Comparison of ENCODE assay signal across 8 mouse cellular contexts in genomic region chr4:59806879-59807195, GRCm38 (mm10). TPM values are rescaled to one million over a fixed set of nuclear protein-coding genes. Genes with fewer than 3 reads are reported as not detected.
DNase-seq lines count a peak whose midpoint lies in the region; ATAC-seq lines count a peak whose summit lies in the region.

No protein-coding gene starts in this region.

- peak overlapping the region; percentile 94 for H3K4me2 ChIP-seq in lung, embryonic 16.5 days (ENCODE audit: low read depth, low read length)
- peak overlapping the region; percentile 99 for H3K4me2 ChIP-seq in intestine, embryonic 15.5 days (replicated peaks)
- peak overlapping the region; percentile 61 for H3K4me2 ChIP-seq in neural tube, embryonic 15.5 days

- peak overlapping the region; percentile 87 for H3K4me3 ChIP-seq in lung, embryonic 16.5 days (ENCODE audit: low read length)
- peak overlapping the region; percentile 97 for H3K4me3 ChIP-seq in intestine, embryonic 15.5 days (replicated peaks)
- H3K4me3 ChIP-seq in neural tube, embryonic 15.5 days (replicated peaks): peak overlapping the region; percentile 65

- H3K9me3 ChIP-seq in lung, embryonic 16.5 days (ENCODE audit: control insufficient read depth, low read length): no peaks in the 10 kb centered on the region
- H3K9me3 ChIP-seq in intestine, embryonic 15.5 days: no peaks in the 10 kb centered on the region
- no peaks in the 10 kb centered on the region for H3K9me3 ChIP-seq in neural tube, embryonic 15.5 days (replicated peaks)

- H3K27ac ChIP-seq in lung, embryonic 16.5 days (ENCODE audit: low read length): no peak overlapping the region
- 0 out of 2 replicates have a peak overlapping the region, but pooled peaks have one; percentile 72 for H3K27ac ChIP-seq in intestine, embryonic 15.5 days
- peak overlapping the region; percentile 85 for H3K27ac ChIP-seq in neural tube, embryonic 15.5 days (replicated peaks)

- ATAC-seq in lung, embryonic 16.5 days (ENCODE audit: low read depth): no peak
- ATAC-seq in intestine, embryonic 15.5 days: no peak
- ATAC-seq in neural tube, embryonic 15.5 days (ENCODE audit: low FRiP score): no peak

- no peaks in the 10 kb centered on the region for H3K36me3 ChIP-seq in lung, embryonic 16.5 days (ENCODE audit: control insufficient read depth, insufficient read depth, low read length)
- no peaks in the 10 kb centered on the region for H3K36me3 ChIP-seq in intestine, embryonic 15.5 days
- no peaks in the 10 kb centered on the region for H3K36me3 ChIP-seq in neural tube, embryonic 15.5 days

- H3K9ac ChIP-seq in lung, embryonic 16.5 days (ENCODE audit: low read length): peak overlapping the region; percentile 84
- H3K9ac ChIP-seq in intestine, embryonic 15.5 days: peak overlapping the region; percentile 86
- H3K9ac ChIP-seq in neural tube, embryonic 15.5 days (replicated peaks): peak overlapping the region; percentile 74

- H3K4me1 ChIP-seq in lung, embryonic 16.5 days (replicated peaks; ENCODE audit: control insufficient read depth, insufficient read depth, low read length): peaks cover 11% of the 10 kb centered on the region
- peaks cover 4% of the 10 kb centered on the region for H3K4me1 ChIP-seq in intestine, embryonic 15.5 days (replicated peaks)
- peaks cover 33% of the 10 kb centered on the region for H3K4me1 ChIP-seq in neural tube, embryonic 15.5 days

- 4% methylated on average over 9 of the region's 9 CpGs for WGBS in lung, embryonic 16.5 days
- 11% methylated on average over 9 of the region's 9 CpGs for WGBS in intestine, embryonic 15.5 days
- WGBS in neural tube, embryonic 15.5 days: 5% methylated on average over 9 of the region's 9 CpGs

- no peaks in the 10 kb centered on the region for H3K27me3 ChIP-seq in lung, embryonic 16.5 days (ENCODE audit: control insufficient read depth, insufficient read depth, low read depth, low read length)
- no peaks in the 10 kb centered on the region for H3K27me3 ChIP-seq in intestine, embryonic 15.5 days (replicated peaks)
- no peaks in the 10 kb centered on the region for H3K27me3 ChIP-seq in neural tube, embryonic 15.5 days (replicated peaks)

- peak; percentile 12 for DNase-seq in adrenal gland, postnatal 14 days
- no peak for DNase-seq in adrenal gland, postnatal 4 days (ENCODE audit: low spot score in 2 of 2)
- DNase-seq in lung, postnatal 25 days (ENCODE audit: low spot score): no peak
- DNase-seq in kidney, postnatal 4 days: no peak
- no peak for DNase-seq in kidney, postnatal 25 days

RNA-seq across cellular contexts. Expression of gene Snx30, which starts 1.2 kb away (rescaled TPM):
- 7.3 and 9.5 TPM in 2 replicates for total RNA-seq in adrenal gland, postnatal 14 days (2021)
- total RNA-seq in adrenal gland, postnatal 4 days (2021): 10 to 100 TPM; 13.2 to 14.0 TPM
- polyA plus RNA-seq in lung, embryonic 16.5 days (2015; fragmentation: Nextera tagmentation; extraction: Ambion mirVana): 6.9 and 7.7 TPM in 2 replicates
- polyA plus RNA-seq in intestine, embryonic 15.5 days (2015; fragmentation: Nextera tagmentation; extraction: Ambion mirVana): 4.9 and 6.6 TPM in 2 replicates
- 17.8 and 22.5 TPM in 2 replicates for polyA plus RNA-seq in neural tube, embryonic 15.5 days (2015; fragmentation: Nextera tagmentation; extraction: Ambion mirVana)

RNA-seq across cellular contexts. Expression of gene Inip, which starts 5.4 kb away (rescaled TPM):
- 14.2 and 19.3 TPM in 2 replicates for total RNA-seq in adrenal gland, postnatal 14 days (2021)
- total RNA-seq in adrenal gland, postnatal 4 days (2021): 10 to 100 TPM; 21.8 to 24.1 TPM
- polyA plus RNA-seq in lung, embryonic 16.5 days (2015; fragmentation: Nextera tagmentation; extraction: Ambion mirVana): 46.9 and 47.7 TPM in 2 replicates
- polyA plus RNA-seq in intestine, embryonic 15.5 days (2015; fragmentation: Nextera tagmentation; extraction: Ambion mirVana): 40.4 and 40.5 TPM in 2 replicates
- polyA plus RNA-seq in neural tube, embryonic 15.5 days (2015; fragmentation: Nextera tagmentation; extraction: Ambion mirVana): 48.9 and 53.3 TPM in 2 replicates
